Mouse (Mus musculus) limb, embryonic 15.5 days (tissue): ENCODE measurements around the gene Mcl1. TPM values are rescaled to one million over a fixed set of nuclear protein-coding genes. Genes with fewer than 3 reads are reported as not detected.
"Not testable (repeated sequence)": the region's sequence is repeated elsewhere in the genome, so short reads cannot be mapped to it uniquely, and the experiment has no call there.

ENCODE experiments used
- ATAC-seq: fragments of 200-750 bp; cut with Nextera tagmentation; 2 replicates; pipeline ENCODE4 v1.8.0; 2017; ENCODE audit warnings: low read depth, moderate TSS enrichment; ENCODE audit not compliant: insufficient number of reproducible peaks, low FRiP score, low TSS enrichment
- H3K27ac ChIP-seq: fragments of 300-500 bp; sonication (generic); 2 replicates; pipeline ENCODE4 v1.5.1; 2015; ENCODE audit warnings: moderate library complexity, mild to moderate bottlenecking, inconsistent platforms
- H3K27me3 ChIP-seq: fragments of 300-500 bp; sonication (generic); 2 replicates; pipeline ENCODE4 v1.6.1; 2015; ENCODE audit warnings: inconsistent platforms
- H3K36me3 ChIP-seq: fragments of 300-500 bp; sonication (generic); 2 replicates; pipeline ENCODE4 v1.6.1; 2015; ENCODE audit warnings: inconsistent platforms
- H3K4me1 ChIP-seq: fragments of 300-500 bp; sonication (generic); 2 replicates; pipeline ENCODE4 v1.6.1; 2015; ENCODE audit warnings: inconsistent platforms
- H3K4me2 ChIP-seq: fragments of 300-500 bp; sonication (generic); 2 replicates; pipeline ENCODE4 v1.6.1; 2015; ENCODE audit warnings: mild to moderate bottlenecking, inconsistent platforms
- H3K4me3 ChIP-seq: fragments of 300-500 bp; sonication (generic); 2 replicates; pipeline ENCODE4 v1.5.1; 2015; ENCODE audit warnings: mild to moderate bottlenecking, inconsistent platforms
- H3K9ac ChIP-seq: fragments of 300-500 bp; sonication (generic); 2 replicates; pipeline ENCODE4 v1.6.1; 2015; ENCODE audit warnings: inconsistent platforms
- H3K9me3 ChIP-seq: fragments of 300-500 bp; sonication (generic); 2 replicates; pipeline ENCODE4 v1.6.1; 2016; ENCODE audit warnings: inconsistent platforms
- WGBS: fragments of 180-500 bp; shearing (Covaris S2); methylation state at CpG from one replicate; pipeline ENCODE4 v1.1.7; 2015; 5-methylcytosine and 5-hydroxymethylcytosine counted together
- polyA plus RNA-seq: library from polyadenylated mRNA; unstranded; fragments of >200 nt; fragmentation: Nextera tagmentation; extraction: Ambion mirVana; gene quantifications from 2 replicates; pipeline ENCODE4 v1.2.1, GENCODE M21; 2015

Gene Mcl1
- polyA plus RNA-seq, 1 experiment from 2014 or later = 46.1 TPM

DNA sequence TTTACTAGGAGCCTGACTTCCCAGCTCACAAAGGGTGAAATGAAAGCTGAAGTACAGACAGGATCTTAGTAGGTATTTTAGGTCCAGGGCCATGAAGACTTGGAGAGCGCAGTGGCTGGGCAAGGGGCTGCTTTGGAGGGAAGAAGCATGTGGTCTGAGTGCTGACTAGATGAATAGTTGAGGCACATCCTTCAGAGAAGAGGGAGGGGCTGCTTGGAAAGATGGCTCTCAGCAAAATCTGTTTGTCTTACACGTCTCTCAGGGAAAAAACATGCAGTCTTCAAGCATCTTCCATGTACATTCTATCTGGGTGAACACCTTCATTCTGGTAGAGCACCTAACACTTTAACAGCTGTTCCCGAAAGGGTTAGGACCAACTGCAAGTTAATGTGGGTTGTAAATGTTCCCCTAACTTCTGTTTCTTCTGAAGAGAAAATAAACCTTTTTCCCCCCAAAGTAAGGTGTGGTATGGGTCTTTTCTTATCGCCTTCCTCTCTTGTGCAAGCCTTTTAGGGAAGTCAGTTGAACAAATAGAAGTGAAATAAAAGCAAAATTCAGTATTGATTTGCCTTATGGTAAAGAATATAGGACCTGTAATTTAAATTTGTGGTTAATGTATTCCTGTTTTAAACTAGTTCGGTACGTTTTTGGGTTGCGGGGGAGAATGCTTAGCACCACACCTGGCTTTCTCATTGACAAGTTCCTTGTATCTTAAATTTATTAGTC, 4.3 kb downstream of the Mcl1 start:
- ATAC-seq = no peak
- no peak overlapping the region; the same call in 1 of the 2 replicates for H3K4me2 ChIP-seq
- peaks cover 55% of the 10 kb centered on the region for H3K4me1 ChIP-seq
- H3K9ac ChIP-seq = no peak overlapping the region
- H3K9me3 ChIP-seq = no peaks in the 10 kb centered on the region
- 70% methylated on average over 7 of the region's 7 CpGs for WGBS
- no peaks in the 10 kb centered on the region for H3K27me3 ChIP-seq
- no peak overlapping the region for H3K27ac ChIP-seq
- H3K4me3 ChIP-seq = no peak overlapping the region
- peaks cover 42% of the 10 kb centered on the region for H3K36me3 ChIP-seq

DNA sequence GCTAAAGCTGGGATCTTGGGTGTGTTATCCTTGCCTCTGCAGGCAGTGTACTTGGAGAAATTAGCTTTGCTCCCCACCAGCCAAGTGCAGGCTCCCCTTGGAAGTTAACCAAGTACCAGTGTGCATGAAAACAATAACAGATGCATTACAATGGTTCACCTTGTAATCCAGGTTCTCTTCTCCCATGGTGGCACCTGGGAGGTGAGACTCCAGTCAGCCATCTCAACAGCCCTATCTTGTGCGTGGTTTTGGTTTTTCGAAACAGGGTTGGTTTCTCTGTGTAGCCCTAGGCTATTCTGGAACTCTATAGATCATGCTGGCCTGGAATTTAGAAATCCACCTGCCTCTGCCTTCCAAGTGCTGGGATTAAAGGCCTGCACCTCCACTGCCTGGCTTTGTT, 4.9 kb downstream of the Mcl1 start:
- Histone ChIP-seq H3K27me3 (no peaks in the 10 kb centered on the region), H3K4me1 (peaks cover 57% of the 10 kb centered on the region), H3K4me3 (no peak overlapping the region), H3K9ac (no peak overlapping the region), H3K9me3 (no peaks in the 10 kb centered on the region), H3K4me2 (no peak overlapping the region), H3K27ac (no peak overlapping the region), H3K36me3 (peaks cover 42% of the 10 kb centered on the region)
- 67% methylated on average over 2 of the region's 2 CpGs for WGBS
- no peak for ATAC-seq

- WGBS = 87% methylated on average over 3 of the region's 3 CpGs
- H3K4me1 ChIP-seq = peaks cover 59% of the 10 kb centered on the region
- no peak for ATAC-seq
- H3K27ac ChIP-seq = no peak overlapping the region
- H3K36me3 ChIP-seq = peaks cover 42% of the 10 kb centered on the region
- no peaks in the 10 kb centered on the region for H3K9me3 ChIP-seq
- H3K4me2 ChIP-seq = no peak overlapping the region
- no peaks in the 10 kb centered on the region for H3K27me3 ChIP-seq
- H3K4me3 ChIP-seq = no peak overlapping the region
- H3K9ac ChIP-seq = no peak overlapping the region
These were observed 5.5 kb downstream of the Mcl1 start for GRCm38 (mm10) chr3:95663969-95664608.

- WGBS = 80% methylated on average over 4 of the region's 4 CpGs
- H3K36me3 ChIP-seq = peaks cover 47% of the 10 kb centered on the region
These were observed 6.4 kb downstream of the Mcl1 start for GRCm38 (mm10) chr3:95664940-95665352.

GRCm38 (mm10) chr3:95666124-95666844, 7.7 kb downstream of the Mcl1 start:
- Histone ChIP-seq H3K4me3 (no peak overlapping the region), H3K4me1 (peaks cover 51% of the 10 kb centered on the region), H3K27ac (0 out of 2 replicates have a peak overlapping the region, but pooled peaks have one; percentile 86), H3K36me3 (peaks cover 45% of the 10 kb centered on the region), H3K9me3 (no peaks in the 10 kb centered on the region), H3K27me3 (no peaks in the 10 kb centered on the region), H3K9ac (no peak overlapping the region), H3K4me2 (no peak overlapping the region)
- WGBS = 36% methylated on average over 6 of the region's 6 CpGs
- no peak for ATAC-seq

More at GRCm38 (mm10) chr3:95664940-95665352, 6.4 kb downstream of the Mcl1 start:
- Histone ChIP-seq H3K4me3 (no peak overlapping the region), H3K27me3 (no peaks in the 10 kb centered on the region), H3K9ac (no peak overlapping the region), H3K4me2 (no peak overlapping the region), H3K27ac (no peak overlapping the region), H3K4me1 (peaks cover 59% of the 10 kb centered on the region), H3K9me3 (no peaks in the 10 kb centered on the region)
- no peak for ATAC-seq

GRCm38 (mm10) chr3:95667521-95667920, 8.9 kb downstream of the Mcl1 start:
- 0 out of 2 replicates have a peak overlapping the region, but pooled peaks have one; percentile 1 for H3K4me2 ChIP-seq

GRCm38 (mm10) chr3:95668026-95668425, 9.4 kb downstream of the Mcl1 start:
- Histone ChIP-seq H3K4me2 (0 out of 2 replicates have a peak overlapping the region, but pooled peaks have one; percentile 1), H3K27me3 (no peaks in the 10 kb centered on the region), H3K4me1 (peaks cover 46% of the 10 kb centered on the region), H3K36me3 (peaks cover 34% of the 10 kb centered on the region), H3K27ac (peak overlapping the region; percentile 86), H3K9ac (no peak overlapping the region), H3K4me3 (no peak overlapping the region), H3K9me3 (no peaks in the 10 kb centered on the region)
- WGBS = 26% methylated on average over 7 of the region's 7 CpGs
- ATAC-seq = no peak

More at GRCm38 (mm10) chr3:95667521-95667920, 8.9 kb downstream of the Mcl1 start:
- Histone ChIP-seq H3K9ac (no peak overlapping the region), H3K36me3 (peaks cover 39% of the 10 kb centered on the region), H3K4me1 (peaks cover 46% of the 10 kb centered on the region), H3K4me3 (no peak overlapping the region), H3K27me3 (no peaks in the 10 kb centered on the region), H3K27ac (peak overlapping the region; percentile 86), H3K9me3 (no peaks in the 10 kb centered on the region)
- 49% methylated on average over 4 of the region's 4 CpGs for WGBS
- ATAC-seq = no peak

- Histone ChIP-seq H3K4me1 (peaks cover 51% of the 10 kb centered on the region), H3K4me2 (no peak overlapping the region)
These were observed 10.2 kb downstream of the Mcl1 start for GRCm38 (mm10) chr3:95668589-95669308.

DNA sequence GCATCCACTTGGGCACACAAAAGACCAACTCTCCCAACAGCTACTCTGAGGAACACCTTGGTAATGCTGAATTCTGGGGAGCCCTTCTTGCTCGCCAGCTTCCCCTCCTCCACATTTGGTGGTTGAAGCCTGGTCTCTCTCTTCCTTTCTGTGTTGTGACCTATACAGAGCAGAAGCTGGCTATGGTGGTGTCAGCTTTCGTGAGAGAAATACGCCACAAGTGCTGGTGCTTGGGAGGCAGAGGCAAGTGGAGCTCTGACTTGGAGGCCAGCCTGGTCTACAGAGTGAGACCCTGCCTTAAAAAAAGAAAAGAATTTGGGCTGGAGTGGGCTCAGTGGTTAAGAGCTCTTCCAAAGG, 10.7 kb downstream of the Mcl1 start:
- WGBS = 90% methylated on average over 3 of the region's 3 CpGs
- no peak overlapping the region for H3K9ac ChIP-seq
- ATAC-seq = no peak
- H3K4me3 ChIP-seq = no peak overlapping the region
- H3K4me1 ChIP-seq = peaks cover 51% of the 10 kb centered on the region
- no peak overlapping the region for H3K4me2 ChIP-seq
- peak overlapping the region; percentile 86; the same call in 1 of the 2 replicates for H3K27ac ChIP-seq
- no peaks in the 10 kb centered on the region for H3K9me3 ChIP-seq
- H3K36me3 ChIP-seq = peaks cover 22% of the 10 kb centered on the region
- H3K27me3 ChIP-seq = no peaks in the 10 kb centered on the region

More at GRCm38 (mm10) chr3:95668589-95669308, 10.2 kb downstream of the Mcl1 start:
- WGBS = 75% methylated on average over 7 of the region's 7 CpGs
- Histone ChIP-seq H3K36me3 (peaks cover 28% of the 10 kb centered on the region), H3K4me3 (no peak overlapping the region), H3K27me3 (no peaks in the 10 kb centered on the region), H3K9ac (no peak overlapping the region), H3K9me3 (no peaks in the 10 kb centered on the region), H3K27ac (peak overlapping the region; percentile 86)
- no peak for ATAC-seq

GRCm38 (mm10) chr3:95670419-95670818, 11.8 kb downstream of the Mcl1 start:
- H3K4me3 ChIP-seq, H3K9ac ChIP-seq, H3K9me3 ChIP-seq, ATAC-seq, H3K27ac ChIP-seq, H3K27me3 ChIP-seq, H3K4me2 ChIP-seq: not testable (repeated sequence)
- Histone ChIP-seq H3K36me3 (peaks cover 11% of the 10 kb centered on the region), H3K4me1 (peaks cover 62% of the 10 kb centered on the region)
- WGBS = 94% methylated on average over 3 of the region's 3 CpGs

DNA sequence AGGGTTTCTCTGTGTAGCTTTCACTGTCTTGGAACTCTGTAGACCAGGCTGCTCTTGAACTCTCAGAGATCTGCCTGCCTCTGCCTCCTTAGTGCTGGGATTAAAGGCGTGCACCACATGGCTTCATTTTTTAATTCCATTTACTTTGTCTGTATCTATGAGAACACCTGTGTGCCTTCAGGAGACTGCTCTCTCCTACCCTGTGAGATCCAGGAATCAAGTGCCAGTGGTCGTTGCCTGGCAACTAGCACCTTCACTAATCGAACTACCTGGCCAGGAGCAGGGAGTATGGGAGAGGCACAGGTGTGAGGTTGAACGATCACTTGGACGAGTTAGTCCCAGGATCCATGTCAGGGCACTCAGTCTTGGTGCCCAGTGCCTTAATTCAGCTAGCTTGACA, 12.6 kb downstream of the Mcl1 start:
- Histone ChIP-seq H3K27me3 (no peaks in the 10 kb centered on the region), H3K4me3 (no peak overlapping the region), H3K4me2 (no peak overlapping the region), H3K9ac (no peak overlapping the region), H3K9me3 (no peaks in the 10 kb centered on the region), H3K27ac (no peak overlapping the region), H3K4me1 (peaks cover 66% of the 10 kb centered on the region), H3K36me3 (peaks cover 10% of the 10 kb centered on the region)
- WGBS = 83% methylated on average over 5 of the region's 5 CpGs
- no peak for ATAC-seq
